Mouse (Mus musculus): ENCODE data around the gene Gm3476. TPM values are rescaled to one million over a fixed set of nuclear protein-coding genes. Genes with fewer than 3 reads are reported as not detected.

Gene Gm3476
- polyA plus RNA-seq, 1 experiment from 2014 or later = not detected

Other genes starting within 250 kb of the Gm3476 start
- 0.74 and 1.4 TPM in 2 replicates for gene Gm8237, start 245.4 kb downstream of the Gm3476 start, polyA plus RNA-seq (2014; fragmentation: Nextera tagmentation; extraction: Ambion mirVana)
- gene Gm3248, start 164.1 kb downstream of the Gm3476 start, polyA plus RNA-seq (2014; fragmentation: Nextera tagmentation; extraction: Ambion mirVana) = 3.6 and 5.1 TPM in 2 replicates
- gene Gm3453, start 146.7 kb downstream of the Gm3476 start, polyA plus RNA-seq (2014; fragmentation: Nextera tagmentation; extraction: Ambion mirVana) = not detected in 2 replicates
- not detected in 2 replicates for gene Gm6337, start 67.5 kb downstream of the Gm3476 start, polyA plus RNA-seq (2014; fragmentation: Nextera tagmentation; extraction: Ambion mirVana)
- gene Gm8206, start 31.9 kb downstream of the Gm3476 start, polyA plus RNA-seq (2014; fragmentation: Nextera tagmentation; extraction: Ambion mirVana) = 7.0 and 7.1 TPM in 2 replicates
- gene Gm3468, start 17.1 kb downstream of the Gm3476 start, polyA plus RNA-seq (2014; fragmentation: Nextera tagmentation; extraction: Ambion mirVana) = 5.6 and 6.3 TPM in 2 replicates
- not detected in 2 replicates for gene Gm21560, start 93.5 kb upstream of the Gm3476 start, polyA plus RNA-seq (2014; fragmentation: Nextera tagmentation; extraction: Ambion mirVana)
- gene Gm3411, start 161.4 kb upstream of the Gm3476 start, polyA plus RNA-seq (2014; fragmentation: Nextera tagmentation; extraction: Ambion mirVana) = 8.0 and 8.8 TPM in 2 replicates
- gene Gm21103, start 179.0 kb upstream of the Gm3476 start, polyA plus RNA-seq (2014; fragmentation: Nextera tagmentation; extraction: Ambion mirVana) = not detected in 2 replicates
- gene Gm3618, start 217.9 kb upstream of the Gm3476 start, polyA plus RNA-seq (2014; fragmentation: Nextera tagmentation; extraction: Ambion mirVana) = not detected in 2 replicates